Comparison of ENCODE assay signal across 26 mouse cellular contexts in genomic region chr19:3434124-3434523, GRCm38 (mm10). TPM values are rescaled to one million over a fixed set of nuclear protein-coding genes. Genes with fewer than 3 reads are reported as not detected.
DNase-seq lines count a peak whose midpoint lies in the region; ATAC-seq lines count a peak whose summit lies in the region.
"Had no signal": no experiment of that assay in that cellular context is flagged by ENCODE, and none has a peak within 500 bp of the region (broad histone marks: within the 10 kb centered on the region; RNA-seq: fewer than 3 reads in every experiment).

No protein-coding gene starts in this region.

- intact Hi-C loops in gastrocnemius, postnatal 14 days (cut with DNase I; ENCODE audit: low total_unique reads): no loop called here

- peak; percentile 23 for DNase-seq in embryo, embryonic 10 days (ENCODE audit: low spot score)
- DNase-seq in embryo, embryonic 9.5 days (ENCODE audit: extremely low spot score): no peak
- DNase-seq in thymus, postnatal 4 days: peak; percentile 22
- DNase-seq in thymus, adult 18-20 months: no peak
- no peak for DNase-seq in kidney, adult 9 months
- no peak for DNase-seq in retina, embryonic 14.5 days (ENCODE audit: low spot score)
- DNase-seq in gastrocnemius, postnatal 14 days: no peak
- DNase-seq: adrenal gland, postnatal 10 days; cerebellum, adult 11 months; cerebellum, adult 9-11 months; heart, postnatal 14 days; kidney, postnatal 14 days; lung, embryonic 14.5 days; lung, postnatal 14 days; retina, postnatal 1 day; right cerebral cortex, postnatal 14 days; spleen, adult 18-20 months; thymus, postnatal 25 days had no signal

- peak; percentile 18; the same call in 1 of the 2 replicates for ATAC-seq in megakaryocyte progenitor cell, adult 5-6 weeks (replicated peaks; ENCODE audit: poor library complexity)
- ATAC-seq: forebrain, embryonic 13.5 days; intestine, embryonic 16.5 days; Patski had no signal

RNA-seq across cellular contexts. Expression of gene Gal, which starts 19.8 kb away (rescaled TPM):
- total RNA-seq in megakaryocyte progenitor cell, adult 5-6 weeks (2015): 0.22 TPM in 1 of 2 replicates, not detected in the other
- total RNA-seq in megakaryocyte progenitor cell, adult 5-6 weeks (2017): not detected in 2 replicates
- under 1 TPM in 1 of 2 experiments, not detected in 1; 0.33 TPM for total RNA-seq in gastrocnemius, postnatal 14 days (2021)
- total RNA-seq: gastrocnemius, postnatal 4 days; heart, adult 8-10 months; heart, postnatal 14 days; left cerebral cortex, adult 18-20 months; MEL had no signal

RNA-seq across cellular contexts. Expression of gene Tesmin, which starts 45.5 kb away (rescaled TPM):
- total RNA-seq in megakaryocyte progenitor cell, adult 5-6 weeks (2015): 1.5 and 1.7 TPM in 2 replicates
- total RNA-seq in megakaryocyte progenitor cell, adult 5-6 weeks (2017): 0.10 and 1.1 TPM in 2 replicates
- under 1 TPM; 0.20 to 0.43 TPM for total RNA-seq in gastrocnemius, postnatal 14 days (2021)

Comparison
In these comparisons a context has a peak if more than half of its experiments do, and no peak if none do; other contexts are left out.
1. DNase-seq: peak in embryo, embryonic 10 days (single experiment) and thymus, postnatal 4 days (single experiment); none in embryo, embryonic 9.5 days (single experiment), thymus, adult 18-20 months (0 of 2), kidney, adult 9 months (single experiment), retina, embryonic 14.5 days (single experiment) and gastrocnemius, postnatal 14 days (single experiment).